In genomic region chr2:118685088-118685487, GRCm38 (mm10) we compare ENCODE assay signal across 19 mouse cellular contexts. TPM values are rescaled to one million over a fixed set of nuclear protein-coding genes. Genes with fewer than 3 reads are reported as not detected.
"Had no signal": no experiment of that assay in that cellular context is flagged by ENCODE, and none has a peak within 500 bp of the region (broad histone marks: within the 10 kb centered on the region; RNA-seq: fewer than 3 reads in every experiment).

No protein-coding gene starts in this region.

- H3K4me2 ChIP-seq: neural tube, embryonic 13.5 days; neural tube, embryonic 15.5 days; stomach, embryonic 15.5 days had no signal

- H3K27me3 ChIP-seq: stomach, embryonic 15.5 days had no signal

- H3K9me3 ChIP-seq: neural tube, embryonic 13.5 days; neural tube, embryonic 15.5 days; stomach, embryonic 15.5 days had no signal

- H3K27ac ChIP-seq: neural tube, embryonic 13.5 days; neural tube, embryonic 15.5 days; stomach, embryonic 15.5 days; stomach, postnatal 0 days had no signal

- H3K4me3 ChIP-seq: neural tube, embryonic 13.5 days; neural tube, embryonic 15.5 days; stomach, embryonic 15.5 days had no signal

- H3K36me3 ChIP-seq: neural tube, embryonic 13.5 days; stomach, embryonic 15.5 days had no signal

- DNase-seq: retina, postnatal 1 day; right cerebral cortex, adult 18-20 months; right cerebral cortex, postnatal 14 days; right cerebral cortex, postnatal 25 days; right cerebral cortex, postnatal 4 days; spleen, adult 18-20 months; thymus, adult 18-20 months; thymus, adult 2 months; thymus, postnatal 14 days; thymus, postnatal 25 days; thymus, postnatal 36 days; thymus, postnatal 4 days had no signal

- H3K9ac ChIP-seq: neural tube, embryonic 13.5 days; neural tube, embryonic 15.5 days; stomach, embryonic 15.5 days had no signal

- H3K4me1 ChIP-seq: neural tube, embryonic 13.5 days; neural tube, embryonic 15.5 days had no signal

RNA-seq across cellular contexts. Expression of gene Ankrd63, which starts 18.7 kb away (rescaled TPM):
- polyA plus RNA-seq: neural tube, embryonic 13.5 days; neural tube, embryonic 14.5 days; neural tube, embryonic 15.5 days; stomach, embryonic 14.5 days; thymus, postnatal 0 days had no signal
